Mouse (Mus musculus) thymus, postnatal 25 days (tissue): ENCODE results near the gene Glcci1.

Experiments used
- DNase-seq: peaks from one replicate; pipeline ENCODE4 v3.0.0; 2022

Glcci1 gene

GRCm38 (mm10) chr6:8556849-8557571 is 47.6 kb downstream of the Glcci1 start:
- no peak for DNase-seq

- no peak for DNase-seq
Measured at GRCm38 (mm10) chr6:8560682-8561081, 51.3 kb downstream of the Glcci1 start.

- DNase-seq = no peak
Measured at GRCm38 (mm10) chr6:8582377-8582776, 73.0 kb downstream of the Glcci1 start.

- no peak for DNase-seq
Measured at GRCm38 (mm10) chr6:8583892-8584291, 74.5 kb downstream of the Glcci1 start.

GRCm38 (mm10) chr6:8591665-8592064 is 82.3 kb downstream of the Glcci1 start:
- no peak for DNase-seq

GRCm38 (mm10) chr6:8617369-8617768 is 108.0 kb downstream of the Glcci1 start:
- DNase-seq = no peak

GRCm38 (mm10) chr6:8619582-8620350 is 110.4 kb downstream of the Glcci1 start:
- no peak for DNase-seq

- DNase-seq = no peak
Measured at GRCm38 (mm10) chr6:8623045-8623444, 113.6 kb downstream of the Glcci1 start.

- DNase-seq = no peak
Measured at GRCm38 (mm10) chr6:8628226-8628625, 118.8 kb downstream of the Glcci1 start.

GRCm38 (mm10) chr6:8628715-8629267 is 119.4 kb downstream of the Glcci1 start:
- DNase-seq = no peak

GRCm38 (mm10) chr6:8630531-8630930 is 121.1 kb downstream of the Glcci1 start:
- no peak for DNase-seq

- no peak for DNase-seq
Measured at GRCm38 (mm10) chr6:8631362-8631761, 122.0 kb downstream of the Glcci1 start.

GRCm38 (mm10) chr6:8631986-8632632 is 122.7 kb downstream of the Glcci1 start:
- DNase-seq = no peak

GRCm38 (mm10) chr6:8632701-8633100 is 123.3 kb downstream of the Glcci1 start:
- no peak for DNase-seq

- DNase-seq = no peak
Measured at GRCm38 (mm10) chr6:8638122-8638521, 128.7 kb downstream of the Glcci1 start.

GRCm38 (mm10) chr6:8638899-8639298 is 129.5 kb downstream of the Glcci1 start:
- DNase-seq = no peak

- no peak for DNase-seq
Measured at GRCm38 (mm10) chr6:8639526-8639925, 130.1 kb downstream of the Glcci1 start.

GRCm38 (mm10) chr6:8640863-8641262 is 131.5 kb downstream of the Glcci1 start:
- no peak for DNase-seq

GRCm38 (mm10) chr6:8644703-8645102 is 135.3 kb downstream of the Glcci1 start:
- no peak for DNase-seq

- no peak for DNase-seq
Measured at GRCm38 (mm10) chr6:8645708-8646107, 136.3 kb downstream of the Glcci1 start.
